Mouse (Mus musculus) liver, embryonic 13.5 days (tissue): ENCODE results near the gene Abhd16a. TPM values are rescaled to one million over a fixed set of nuclear protein-coding genes. Genes with fewer than 3 reads are reported as not detected.

ENCODE experiments used
- ATAC-seq: fragments of 200-750 bp; cut with Nextera tagmentation; 2 replicates; pipeline ENCODE4 v1.8.0; 2017; ENCODE audit warnings: low read depth, mild to moderate bottlenecking, moderate number of reproducible peaks, moderate library complexity
- DNase-seq: peaks from one replicate; pipeline ENCODE4 v3.0.0; 2022
- H3K27ac ChIP-seq: fragments of 300-500 bp; sonication (generic); 2 replicates; pipeline ENCODE4 v1.5.1; 2015; ENCODE audit warnings: moderate library complexity, mild to moderate bottlenecking, inconsistent platforms
- H3K27me3 ChIP-seq: fragments of 300-500 bp; sonication (generic); 2 replicates; pipeline ENCODE4 v1.6.1; 2015; ENCODE audit warnings: mild to moderate bottlenecking, inconsistent platforms
- H3K36me3 ChIP-seq: fragments of 300-500 bp; sonication (generic); 2 replicates; pipeline ENCODE4 v1.6.1; 2015; ENCODE audit warnings: mild to moderate bottlenecking, inconsistent platforms
- H3K4me1 ChIP-seq: fragments of 300-500 bp; sonication (generic); replicated peaks from 2 replicates; pipeline ENCODE4 v1.6.1; 2015; ENCODE audit warnings: inconsistent platforms
- H3K4me2 ChIP-seq: fragments of 300-500 bp; sonication (generic); 2 replicates; pipeline ENCODE4 v1.6.1; 2015; ENCODE audit warnings: inconsistent platforms, mild to moderate bottlenecking, moderate library complexity
- H3K4me3 ChIP-seq: fragments of 300-500 bp; sonication (generic); replicated peaks from 2 replicates; pipeline ENCODE4 v1.5.1; 2015; ENCODE audit warnings: mild to moderate bottlenecking, inconsistent platforms
- H3K9ac ChIP-seq: fragments of 300-500 bp; sonication (generic); 2 replicates; pipeline ENCODE4 v1.6.1; 2015; ENCODE audit warnings: mild to moderate bottlenecking, inconsistent platforms
- H3K9me3 ChIP-seq: fragments of 300-500 bp; sonication (generic); replicated peaks from 2 replicates; pipeline ENCODE4 v1.6.1; 2016; ENCODE audit warnings: inconsistent platforms
- WGBS: fragments of 180-500 bp; shearing (Covaris S2); methylation state at CpG from one replicate; pipeline ENCODE4 v1.1.7; 2015; ENCODE audit not compliant: insufficient replicate concordance; 5-methylcytosine and 5-hydroxymethylcytosine counted together
- polyA plus RNA-seq: library from polyadenylated mRNA; unstranded; fragments of >200 nt; fragmentation: Nextera tagmentation; extraction: Ambion mirVana; gene quantifications from 2 replicates; pipeline ENCODE4 v1.2.1, GENCODE M21; 2015

Abhd16a gene
- polyA plus RNA-seq, 1 experiment from 2014 or later: 54.9 TPM

DNA sequence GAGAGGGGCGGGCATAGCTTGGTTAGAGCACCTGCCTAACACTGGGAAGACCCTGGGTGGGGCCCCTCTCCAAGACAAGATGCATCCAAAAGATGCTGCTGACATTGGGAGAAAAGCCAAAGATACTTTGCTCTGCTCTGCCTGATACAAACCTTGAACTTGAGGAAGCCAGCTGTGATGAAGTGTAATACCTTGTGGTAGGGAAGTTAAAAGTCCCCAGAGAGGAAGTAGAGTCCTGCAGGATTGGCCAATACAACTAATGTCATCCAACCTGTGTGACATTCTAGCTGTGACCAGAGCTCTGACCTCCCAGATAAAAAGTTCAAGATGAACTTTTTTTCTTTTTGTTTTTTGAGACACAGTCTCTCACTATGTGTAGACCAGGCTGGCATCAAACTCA is 36.0 kb downstream of the Abhd16a start:
- Histone ChIP-seq H3K4me1 (peaks cover 68% of the 10 kb centered on the region), H3K9ac (peak overlapping the region; percentile 84), H3K4me3 (no peak overlapping the region; the same call in 1 of the 2 replicates), H3K4me2 (peak overlapping the region; percentile 91), H3K27ac (peak overlapping the region; percentile 91), H3K9me3 (no peaks in the 10 kb centered on the region), H3K36me3 (peaks cover 35% of the 10 kb centered on the region), H3K27me3 (no peaks in the 10 kb centered on the region)
- DNase-seq (no peak), ATAC-seq (no peak)
- WGBS: 74% methylated on average over 1 of the region's 1 CpGs

DNA sequence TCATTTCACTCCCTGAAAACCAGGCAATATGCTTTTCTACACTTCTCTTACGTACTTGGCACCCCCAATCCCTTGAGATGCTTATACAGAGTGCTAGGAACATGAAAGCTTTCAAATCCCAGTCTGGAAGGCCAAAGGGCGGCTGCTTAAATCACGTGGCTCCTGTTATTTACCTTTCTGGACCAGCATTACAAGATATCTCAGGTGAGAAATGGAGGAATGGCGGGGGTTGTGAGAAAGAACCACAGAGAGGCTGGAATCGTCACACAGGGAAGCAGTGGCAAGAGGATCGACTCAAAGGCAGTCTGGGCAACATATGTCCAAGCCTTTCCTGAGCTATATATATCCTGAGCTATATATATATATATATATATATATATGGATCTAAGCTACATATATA is 36.5 kb downstream of the Abhd16a start:
- Histone ChIP-seq H3K9ac (peak overlapping the region; percentile 84), H3K4me1 (peaks cover 67% of the 10 kb centered on the region), H3K36me3 (peaks cover 40% of the 10 kb centered on the region), H3K27me3 (no peaks in the 10 kb centered on the region), H3K4me2 (peak overlapping the region; percentile 91), H3K27ac (peak overlapping the region; percentile 91), H3K9me3 (no peaks in the 10 kb centered on the region), H3K4me3 (peak overlapping the region; percentile 70)
- DNase-seq (no peak), ATAC-seq (no peak)
- 31% methylated on average over 6 of the region's 6 CpGs for WGBS

DNA sequence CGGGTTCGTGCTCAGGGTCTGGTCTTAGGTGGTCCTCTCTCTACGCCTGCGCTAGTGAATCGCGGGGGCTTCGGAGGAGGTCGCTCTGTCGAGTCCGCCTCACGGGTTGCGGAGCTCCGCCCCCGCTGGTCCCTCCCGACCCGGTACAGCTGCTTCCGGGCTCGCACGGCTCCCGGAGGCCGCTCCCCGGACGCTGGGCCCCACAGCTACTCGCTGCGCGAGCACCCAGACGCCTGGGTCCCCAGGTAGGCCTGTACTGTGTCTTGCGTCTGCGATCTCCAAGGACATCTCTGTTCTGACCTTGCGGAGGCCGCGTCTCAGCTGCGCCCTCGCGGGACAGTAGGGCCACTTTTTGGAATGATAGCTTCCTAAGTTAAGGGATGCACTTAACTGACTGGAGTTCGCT is 37.1 kb downstream of the Abhd16a start, which contains the start of gene D17H6S53E:
Gene D17H6S53E, plus strand, starts transcription at position 168 of the 406 bp plus-strand sequence.
- peaks cover 73% of the 10 kb centered on the region for H3K4me1 ChIP-seq
- H3K27me3 ChIP-seq: no peaks in the 10 kb centered on the region
- peaks cover 41% of the 10 kb centered on the region for H3K36me3 ChIP-seq
- no peaks in the 10 kb centered on the region for H3K9me3 ChIP-seq
- peak within 1 kb of the TSS; percentile 70 for H3K4me3 ChIP-seq
- WGBS: under 1% methylated on average over 36 of the region's 36 CpGs
- peak within 1 kb of the TSS; percentile 91 for H3K4me2 ChIP-seq
- DNase-seq: peak; percentile 75
- H3K9ac ChIP-seq: peak within 1 kb of the TSS; percentile 84
- ATAC-seq: peak; percentile 80
- H3K27ac ChIP-seq: peak within 1 kb of the TSS; percentile 91

DNA sequence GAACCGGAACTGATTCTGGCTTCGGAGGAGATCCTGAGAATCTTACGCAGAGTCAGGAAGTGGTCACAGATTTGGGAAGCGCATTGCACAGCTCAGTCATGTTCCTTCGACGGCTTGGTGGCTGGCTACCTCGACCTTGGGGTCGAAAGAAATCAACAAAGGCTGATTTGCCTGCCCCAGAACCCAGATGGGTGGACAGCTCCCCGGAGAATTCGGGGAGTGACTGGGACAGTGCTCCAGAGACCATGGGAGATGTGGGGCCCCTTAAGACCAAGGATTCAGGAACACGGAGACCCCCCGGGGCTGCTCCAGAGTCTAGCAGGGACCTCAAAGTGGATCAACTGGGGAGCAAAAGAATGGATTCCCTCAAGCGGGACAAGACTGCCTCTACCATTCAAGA is 38.0 kb downstream of the Abhd16a start:
- peaks cover 72% of the 10 kb centered on the region for H3K4me1 ChIP-seq
- H3K36me3 ChIP-seq: peaks cover 41% of the 10 kb centered on the region

DNA sequence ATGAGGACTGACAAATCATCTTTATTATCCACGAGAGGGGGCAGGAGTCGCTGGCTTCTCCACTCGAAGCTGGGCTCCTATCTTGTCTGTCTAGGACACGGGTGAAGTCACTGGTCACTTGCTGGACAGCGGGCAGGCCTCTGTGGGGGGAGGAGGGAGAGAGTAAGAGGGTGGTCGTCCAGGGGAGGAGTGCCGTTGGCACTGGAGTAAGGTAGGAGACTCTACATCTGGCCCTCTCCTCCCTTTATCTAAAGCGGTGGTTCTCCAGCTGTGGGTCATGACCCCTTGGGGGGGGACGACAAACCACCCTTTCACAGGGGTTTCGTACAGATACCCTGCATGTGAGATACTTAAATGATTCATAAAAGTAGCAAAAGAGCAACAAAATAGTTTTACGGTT is 39.9 kb downstream of the Abhd16a start:
- no peak overlapping the region for H3K9ac ChIP-seq
- ATAC-seq: no peak

More for the DNA sequence above, 38.0 kb downstream of the Abhd16a start:
- ATAC-seq: no peak
- Histone ChIP-seq H3K9ac (peak overlapping the region; percentile 84), H3K27ac (peak overlapping the region; percentile 91), H3K9me3 (no peaks in the 10 kb centered on the region), H3K4me3 (peak overlapping the region; percentile 70), H3K27me3 (no peaks in the 10 kb centered on the region), H3K4me2 (peak overlapping the region; percentile 91)
- DNase-seq: no peak
- WGBS: 44% methylated on average over 13 of the region's 13 CpGs

DNA sequence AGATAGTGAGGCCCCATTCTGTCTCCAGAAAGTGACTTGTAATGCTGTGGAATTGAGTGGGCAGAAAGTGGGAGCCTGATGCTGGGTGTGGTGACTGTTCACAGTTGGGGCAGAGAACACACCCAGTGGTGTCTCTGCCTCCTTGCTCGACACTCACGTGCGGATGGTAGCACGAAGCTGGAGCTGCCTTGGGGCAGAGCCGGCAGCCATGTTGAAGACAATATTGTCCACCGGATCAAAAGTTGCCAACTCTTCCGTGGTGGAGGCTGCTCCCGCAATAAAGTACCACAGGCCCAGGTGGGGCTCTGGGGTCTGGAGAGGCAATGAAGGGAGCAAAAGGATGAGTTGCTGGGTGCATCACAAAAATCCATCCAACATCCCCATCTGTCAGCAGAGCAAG is 42.0 kb downstream of the Abhd16a start:
- no peaks in the 10 kb centered on the region for H3K27me3 ChIP-seq
- ATAC-seq (no peak), DNase-seq (no peak)
- H3K4me2 ChIP-seq: peak overlapping the region; percentile 59
- no peaks in the 10 kb centered on the region for H3K9me3 ChIP-seq
- H3K27ac ChIP-seq: peak overlapping the region; percentile 53
- 72% methylated on average over 8 of the region's 8 CpGs for WGBS
- H3K4me3 ChIP-seq: peak overlapping the region; percentile 51
- peaks cover 58% of the 10 kb centered on the region for H3K4me1 ChIP-seq
- H3K9ac ChIP-seq: peak overlapping the region; percentile 50
- peaks cover 21% of the 10 kb centered on the region for H3K36me3 ChIP-seq

More for the DNA sequence above, 39.9 kb downstream of the Abhd16a start:
- 68% methylated on average over 11 of the region's 11 CpGs for WGBS
- no peak overlapping the region for H3K27ac ChIP-seq
- no peak for DNase-seq
- no peaks in the 10 kb centered on the region for H3K27me3 ChIP-seq
- H3K9me3 ChIP-seq: no peaks in the 10 kb centered on the region
- peaks cover 70% of the 10 kb centered on the region for H3K4me1 ChIP-seq
- H3K36me3 ChIP-seq: peaks cover 31% of the 10 kb centered on the region
- H3K4me3 ChIP-seq: no peak overlapping the region
- 0 out of 2 replicates have a peak overlapping the region, but pooled peaks have one; percentile 59 for H3K4me2 ChIP-seq

DNA sequence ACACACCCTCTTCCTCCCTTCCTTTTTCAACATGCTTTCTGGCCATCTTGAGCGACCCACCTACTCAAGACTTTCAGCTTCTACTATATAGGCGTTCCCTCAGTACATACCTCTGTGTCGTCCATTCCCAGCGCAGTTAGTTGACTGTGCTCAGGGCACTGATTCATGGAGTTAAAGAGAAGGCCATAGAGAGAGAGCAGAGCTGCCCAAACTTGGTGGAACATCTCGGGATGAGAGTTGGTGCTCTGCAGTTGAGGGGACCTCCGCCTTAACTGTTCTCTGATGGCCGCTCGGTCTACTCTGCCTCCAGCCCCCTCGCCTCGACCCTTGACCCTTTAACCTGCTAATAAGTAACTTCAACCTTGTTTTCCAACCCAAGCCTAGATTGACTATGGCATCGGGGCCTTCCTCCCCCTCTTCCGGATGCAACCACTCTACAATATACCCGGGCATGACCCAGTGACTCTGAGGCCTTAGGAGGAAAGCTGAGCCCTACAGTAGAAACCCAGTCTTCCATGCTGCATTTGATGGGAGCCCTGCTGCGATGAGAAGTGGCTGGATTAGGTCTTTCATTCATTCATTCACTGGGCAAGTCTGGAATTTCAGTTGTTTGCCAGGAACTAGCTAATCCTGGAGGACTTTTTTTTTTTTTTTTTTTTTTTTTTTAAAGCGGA is 42.6 kb downstream of the Abhd16a start, which contains the start of gene Apom:
Gene Apom, minus strand, starts transcription at position 551 of the 674 bp plus-strand sequence.
- H3K4me3 ChIP-seq: peak within 1 kb of the TSS; percentile 51
- no peaks in the 10 kb centered on the region for H3K9me3 ChIP-seq
- ATAC-seq (no peak), DNase-seq (no peak)
- H3K9ac ChIP-seq: peak within 1 kb of the TSS; percentile 50
- WGBS: 68% methylated on average over 15 of the region's 15 CpGs
- H3K36me3 ChIP-seq: peaks cover 21% of the 10 kb centered on the region
- H3K4me1 ChIP-seq: peaks cover 59% of the 10 kb centered on the region
- H3K27me3 ChIP-seq: no peaks in the 10 kb centered on the region
- peak within 1 kb of the TSS; percentile 59 for H3K4me2 ChIP-seq
- peak within 1 kb of the TSS; percentile 71 for H3K27ac ChIP-seq

DNA sequence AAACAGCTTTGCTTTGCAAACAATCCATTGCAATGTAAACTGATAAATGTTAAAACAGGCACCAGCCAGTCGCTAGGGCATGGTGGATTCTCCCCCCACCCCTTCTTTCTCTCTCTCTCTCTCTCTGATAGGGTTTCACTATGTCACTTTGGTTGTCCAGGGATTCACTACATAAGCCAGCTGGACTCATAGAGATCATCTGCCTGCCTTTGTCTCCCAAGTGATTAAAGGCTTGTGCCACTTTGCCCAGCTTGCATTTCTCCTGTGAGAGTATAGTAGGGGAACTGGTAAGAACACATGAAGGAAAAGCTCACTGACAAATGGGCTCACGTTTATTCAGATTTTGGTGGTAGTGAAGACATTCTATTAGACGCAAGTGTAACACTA is 43.1 kb downstream of the Abhd16a start:
- Histone ChIP-seq H3K9me3 (no peaks in the 10 kb centered on the region), H3K4me1 (peaks cover 59% of the 10 kb centered on the region), H3K4me2 (0 out of 2 replicates have a peak overlapping the region, but pooled peaks have one; percentile 10), H3K36me3 (peaks cover 21% of the 10 kb centered on the region), H3K4me3 (no peak overlapping the region), H3K9ac (no peak overlapping the region), H3K27me3 (no peaks in the 10 kb centered on the region), H3K27ac (peak overlapping the region; percentile 71)
- WGBS: 71% methylated on average over 3 of the region's 3 CpGs
- DNase-seq (no peak), ATAC-seq (no peak)

DNA sequence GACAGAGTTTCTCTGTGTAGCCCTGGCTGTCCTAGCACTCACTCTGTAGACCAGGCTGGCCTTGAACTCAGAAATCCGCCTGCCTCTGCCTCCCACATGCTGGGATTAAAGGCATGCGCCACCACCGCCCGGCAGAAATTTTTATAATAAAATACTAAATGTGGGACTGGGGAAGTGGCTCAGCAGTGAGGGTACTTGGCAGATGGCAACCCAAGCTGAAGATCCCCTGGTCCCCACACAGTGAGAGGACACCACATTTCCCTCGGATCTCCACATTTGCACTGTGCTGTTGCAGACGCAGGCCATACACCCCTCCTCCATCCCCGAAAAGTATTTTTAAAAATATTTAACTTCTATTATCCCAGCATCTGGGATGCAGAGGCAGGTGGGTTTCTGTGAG is 44.5 kb downstream of the Abhd16a start:
- ATAC-seq: no peak
- Histone ChIP-seq H3K27me3 (no peaks in the 10 kb centered on the region), H3K27ac (no peak overlapping the region), H3K4me2 (peak overlapping the region; percentile 92; the same call in 1 of the 2 replicates), H3K4me3 (no peak overlapping the region), H3K4me1 (peaks cover 56% of the 10 kb centered on the region), H3K9me3 (no peaks in the 10 kb centered on the region), H3K36me3 (peaks cover 20% of the 10 kb centered on the region), H3K9ac (0 out of 2 replicates have a peak overlapping the region, but pooled peaks have one; percentile 81)
- WGBS: 87% methylated on average over 7 of the region's 7 CpGs
- DNase-seq: no peak

DNA sequence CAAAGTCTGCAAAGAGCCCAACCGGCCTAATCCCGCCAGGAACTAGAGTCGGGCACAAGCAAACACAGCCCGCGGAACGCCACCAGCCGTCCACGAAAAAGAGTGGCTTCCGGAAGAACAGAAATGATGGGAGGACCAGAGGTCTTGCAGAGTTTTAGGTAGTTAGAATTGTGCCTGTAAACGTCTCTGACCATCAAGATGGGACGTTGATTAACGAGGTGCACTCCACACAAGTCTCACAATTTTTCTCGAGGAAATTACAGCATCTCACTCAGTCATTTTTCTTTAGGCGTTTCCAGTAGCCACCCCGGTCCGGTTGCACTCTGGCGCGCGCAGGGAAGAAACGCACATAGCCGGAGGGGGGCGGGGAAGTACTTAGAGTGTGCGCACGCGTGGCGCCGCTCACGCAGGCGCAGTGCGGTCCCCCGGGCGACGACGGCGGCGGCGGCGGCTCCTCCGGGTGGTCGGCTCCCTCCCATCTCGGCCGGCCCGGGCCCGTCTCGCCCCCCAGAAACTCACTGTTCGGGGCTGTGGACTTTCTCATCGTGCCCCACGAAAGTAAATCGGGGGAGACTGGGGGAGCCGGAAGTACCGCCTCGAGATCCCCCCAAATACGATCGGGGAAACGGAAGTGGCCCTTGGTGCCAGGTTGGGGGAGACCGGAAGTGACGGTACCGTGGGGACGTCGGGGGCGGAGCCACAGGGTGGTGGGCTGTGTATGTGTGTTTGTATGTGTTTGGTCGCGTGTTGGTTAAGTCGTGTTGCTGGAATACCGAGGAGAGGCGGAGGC is 45.9 kb downstream of the Abhd16a start, which contains the start of gene Bag6:
Gene Bag6, plus strand, starts transcription at position 378 of the 790 bp plus-strand sequence.
- H3K27ac ChIP-seq: peak within 1 kb of the TSS; percentile 89
- peaks cover 45% of the 10 kb centered on the region for H3K4me1 ChIP-seq
- DNase-seq: peak; percentile 90
- under 1% methylated on average over 66 of the region's 66 CpGs for WGBS
- H3K9ac ChIP-seq: peak within 1 kb of the TSS; percentile 81
- H3K27me3 ChIP-seq: no peaks in the 10 kb centered on the region
- H3K4me2 ChIP-seq: peak within 1 kb of the TSS; percentile 92
- peak within 1 kb of the TSS; percentile 87 for H3K4me3 ChIP-seq
- H3K36me3 ChIP-seq: peaks cover 27% of the 10 kb centered on the region
- H3K9me3 ChIP-seq: no peaks in the 10 kb centered on the region
- ATAC-seq: peak; percentile 90
